Mouse (Mus musculus): Measurements from ENCODE around the gene Cnr2. TPM values are rescaled to one million over a fixed set of nuclear protein-coding genes. Genes with fewer than 3 reads are reported as not detected.
"Not testable (repeated sequence)": the region's sequence is repeated elsewhere in the genome, so short reads cannot be mapped to it uniquely, and the experiment has no call there.

The Cnr2 gene
- polyA plus RNA-seq, 1 experiment from 2014 or later: 0.13 TPM

DNA sequence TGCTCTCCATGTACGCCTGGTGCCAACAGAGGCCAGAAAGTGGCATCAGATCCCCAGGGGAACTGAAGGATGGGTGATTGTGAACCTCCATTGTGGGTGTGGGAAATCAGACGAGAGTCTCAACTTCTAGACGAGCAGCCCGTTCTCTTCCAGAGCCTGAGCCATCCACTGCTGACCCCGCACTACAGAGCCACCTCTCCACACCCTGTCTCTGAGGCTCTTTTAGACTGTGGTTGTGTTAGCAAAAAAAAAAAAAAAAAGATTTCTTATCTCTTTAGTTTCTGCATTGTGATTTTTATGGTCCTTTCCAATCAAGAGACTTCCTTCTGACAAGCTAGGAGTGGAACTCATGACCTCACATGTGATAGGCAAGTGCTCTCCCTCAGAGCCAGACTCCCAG lies 34.2 kb downstream of the Cnr2 start:
- ATAC-seq (replicated peaks; ENCODE audit: low FRiP score): no peak
- 95% methylated on average over 5 of the region's 5 CpGs for WGBS
- Histone ChIP-seq H3K4me2 (ENCODE audit: low read depth, low read length, severe bottlenecking) (no peak overlapping the region), H3K9ac (ENCODE audit: low read length) (no peak overlapping the region), H3K36me3 (ENCODE audit: control insufficient read depth, insufficient read depth, low read length) (no peaks in the 10 kb centered on the region), H3K27ac (ENCODE audit: low read depth, low read length) (no peak overlapping the region), H3K4me3 (ENCODE audit: low read depth, low read length) (no peak overlapping the region), H3K9me3 (ENCODE audit: control insufficient read depth, low read length) (no peaks in the 10 kb centered on the region), H3K4me1 (replicated peaks; ENCODE audit: control insufficient read depth, insufficient read depth, low read length) (no peaks in the 10 kb centered on the region), H3K27me3 (ENCODE audit: control insufficient read depth, insufficient read depth, low read length) (no peaks in the 10 kb centered on the region)
- no peak for DNase-seq (ENCODE audit: low spot score)

DNA sequence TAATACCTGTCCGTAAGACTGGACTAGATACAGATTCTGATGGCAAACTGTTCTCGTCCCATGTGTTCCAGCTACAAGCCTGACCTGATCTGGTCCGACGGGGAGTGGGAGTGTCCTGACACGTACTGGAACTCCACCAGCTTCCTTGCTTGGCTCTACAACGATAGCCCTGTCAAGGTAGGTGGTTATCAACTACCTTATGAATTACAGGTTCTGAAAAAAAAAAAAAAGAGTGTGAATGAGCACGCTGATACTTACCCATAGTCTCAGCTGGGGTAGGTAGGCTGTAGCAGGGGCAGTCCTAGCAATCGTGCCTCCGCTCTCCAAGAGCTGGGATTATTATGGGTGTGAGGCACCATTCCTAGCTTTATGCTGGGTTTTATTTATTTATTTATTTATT lies 34.6 kb downstream of the Cnr2 start:
- Histone ChIP-seq H3K4me1 (replicated peaks; ENCODE audit: control insufficient read depth, insufficient read depth, low read length) (no peaks in the 10 kb centered on the region), H3K27me3 (ENCODE audit: control insufficient read depth, insufficient read depth, low read length) (no peaks in the 10 kb centered on the region), H3K4me2 (ENCODE audit: low read depth, low read length, severe bottlenecking) (no peak overlapping the region), H3K4me3 (ENCODE audit: low read depth, low read length) (no peak overlapping the region), H3K9me3 (ENCODE audit: control insufficient read depth, low read length) (no peaks in the 10 kb centered on the region), H3K9ac (ENCODE audit: low read length) (no peak overlapping the region), H3K36me3 (ENCODE audit: control insufficient read depth, insufficient read depth, low read length) (no peaks in the 10 kb centered on the region), H3K27ac (ENCODE audit: low read depth, low read length) (no peak overlapping the region)
- WGBS: 94% methylated on average over 9 of the region's 9 CpGs
- ATAC-seq (replicated peaks; ENCODE audit: low FRiP score) (no peak), DNase-seq (ENCODE audit: low spot score) (no peak)

DNA sequence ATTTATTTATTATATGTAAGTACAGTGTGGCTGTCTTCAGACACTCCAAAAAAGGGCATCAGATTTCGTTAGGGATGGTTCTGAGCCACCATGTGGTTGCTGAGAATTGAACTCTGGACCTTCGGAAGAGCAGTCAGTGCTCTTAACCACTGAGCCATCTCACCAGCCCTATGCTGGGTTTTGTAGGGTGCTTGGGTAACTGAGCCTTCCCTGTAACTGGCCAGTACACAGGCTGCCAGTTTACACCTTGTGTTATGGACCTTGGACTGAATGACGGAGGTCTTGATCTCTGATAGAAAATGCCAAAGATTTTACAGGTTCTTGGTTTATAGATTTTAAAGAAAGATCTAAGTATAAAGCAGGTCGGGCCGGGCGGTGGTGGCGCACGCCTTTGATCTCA lies 35.0 kb downstream of the Cnr2 start:
- no peaks in the 10 kb centered on the region for H3K36me3 ChIP-seq (ENCODE audit: control insufficient read depth, insufficient read depth, low read length)

DNA sequence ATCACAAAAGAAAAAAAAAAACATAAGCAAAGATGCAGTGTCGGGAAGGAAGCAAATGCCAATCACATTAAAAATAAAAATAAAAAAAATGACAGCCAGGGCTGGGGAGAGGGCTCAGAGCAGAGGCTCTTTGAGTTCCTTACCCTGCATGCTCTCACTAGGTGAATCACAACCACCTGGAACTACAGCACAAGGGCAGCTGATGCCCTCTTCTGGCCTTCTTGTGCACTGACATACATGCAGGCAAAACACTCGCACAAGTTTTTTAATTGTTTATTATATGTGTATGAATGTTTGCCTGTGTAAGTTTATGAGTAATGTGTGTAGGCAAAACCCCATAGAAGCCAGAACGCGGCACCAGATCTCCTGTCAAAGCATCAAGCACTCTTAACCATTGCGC lies 36.6 kb downstream of the Cnr2 start:
- WGBS: 65% methylated on average over 5 of the region's 5 CpGs
- Histone ChIP-seq H3K4me3 (ENCODE audit: low read depth, low read length) (no peak overlapping the region), H3K9me3 (ENCODE audit: control insufficient read depth, low read length) (no peaks in the 10 kb centered on the region), H3K4me2 (ENCODE audit: low read depth, low read length, severe bottlenecking) (no peak overlapping the region), H3K4me1 (replicated peaks; ENCODE audit: control insufficient read depth, insufficient read depth, low read length) (0 out of 2 replicates have a peak, but pooled peaks cover 2% of the 10 kb centered on the region), H3K36me3 (ENCODE audit: control insufficient read depth, insufficient read depth, low read length) (no peaks in the 10 kb centered on the region), H3K9ac (ENCODE audit: low read length) (no peak overlapping the region), H3K27ac (ENCODE audit: low read depth, low read length) (no peak overlapping the region), H3K27me3 (ENCODE audit: control insufficient read depth, insufficient read depth, low read length) (no peaks in the 10 kb centered on the region)
- no peak for ATAC-seq (replicated peaks; ENCODE audit: low FRiP score)
- no peak for DNase-seq (ENCODE audit: low spot score)

More for the DNA sequence above, 35.0 kb downstream of the Cnr2 start:
- H3K27ac ChIP-seq (ENCODE audit: low read depth, low read length): no peak overlapping the region
- H3K4me1 ChIP-seq (replicated peaks; ENCODE audit: control insufficient read depth, insufficient read depth, low read length): no peaks in the 10 kb centered on the region
- H3K9ac ChIP-seq (ENCODE audit: low read length): no peak overlapping the region
- ATAC-seq (replicated peaks; ENCODE audit: low FRiP score): no peak
- DNase-seq (ENCODE audit: low spot score): no peak
- no peak overlapping the region for H3K4me2 ChIP-seq (ENCODE audit: low read depth, low read length, severe bottlenecking)
- H3K27me3 ChIP-seq (ENCODE audit: control insufficient read depth, insufficient read depth, low read length): no peaks in the 10 kb centered on the region
- no peak overlapping the region for H3K4me3 ChIP-seq (ENCODE audit: low read depth, low read length)
- WGBS: 94% methylated on average over 8 of the region's 8 CpGs
- no peaks in the 10 kb centered on the region for H3K9me3 ChIP-seq (ENCODE audit: control insufficient read depth, low read length)

DNA sequence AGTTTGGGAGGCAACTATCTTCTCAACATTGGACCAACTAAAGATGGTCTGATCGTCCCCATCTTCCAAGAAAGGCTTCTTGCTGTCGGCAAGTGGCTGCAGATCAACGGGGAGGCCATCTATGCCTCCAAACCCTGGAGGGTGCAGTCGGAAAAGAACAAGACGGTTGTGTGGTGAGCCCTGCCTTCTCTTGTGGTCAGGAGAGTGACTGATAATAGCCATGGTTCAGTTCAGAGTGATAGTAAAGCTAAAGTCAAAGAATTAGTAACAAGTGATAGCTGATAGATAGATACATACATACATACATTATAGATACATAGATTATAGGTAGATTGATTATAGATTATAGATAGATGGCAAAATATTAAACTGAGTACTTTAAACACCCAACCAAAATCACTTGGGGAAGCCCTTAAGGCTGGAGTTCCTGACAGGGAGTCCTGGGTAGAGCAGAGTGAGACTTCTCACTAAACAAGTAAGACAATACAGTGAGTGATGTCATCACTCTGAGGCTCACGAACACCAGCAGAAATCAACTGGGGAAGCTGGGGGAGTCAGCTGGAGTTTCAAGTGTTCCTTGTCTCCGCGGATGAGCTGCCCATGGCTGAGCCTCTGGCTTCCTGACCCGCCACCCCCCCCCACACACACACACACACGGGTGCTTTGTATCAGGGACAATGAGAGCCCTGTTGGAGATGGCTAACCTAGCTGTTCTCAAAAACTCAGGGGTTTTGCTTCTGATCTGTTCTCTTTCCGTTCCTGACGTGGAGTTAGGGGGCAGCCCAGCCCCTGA lies 39.7 kb downstream of the Cnr2 start:
- no peak for ATAC-seq (replicated peaks; ENCODE audit: low FRiP score)
- DNase-seq (ENCODE audit: low spot score): no peak
- Histone ChIP-seq H3K27ac (ENCODE audit: low read depth, low read length) (no peak overlapping the region), H3K4me3 (ENCODE audit: low read depth, low read length) (no peak overlapping the region), H3K4me2 (ENCODE audit: low read depth, low read length, severe bottlenecking) (no peak overlapping the region), H3K4me1 (replicated peaks; ENCODE audit: control insufficient read depth, insufficient read depth, low read length) (0 out of 2 replicates have a peak, but pooled peaks cover 2% of the 10 kb centered on the region), H3K36me3 (ENCODE audit: control insufficient read depth, insufficient read depth, low read length) (no peaks in the 10 kb centered on the region; the same call in 1 of the 2 replicates), H3K9ac (ENCODE audit: low read length) (no peak overlapping the region), H3K9me3 (ENCODE audit: control insufficient read depth, low read length) (no peaks in the 10 kb centered on the region), H3K27me3 (ENCODE audit: control insufficient read depth, insufficient read depth, low read length) (no peaks in the 10 kb centered on the region)
- WGBS: 43% methylated on average over 12 of the region's 12 CpGs

DNA sequence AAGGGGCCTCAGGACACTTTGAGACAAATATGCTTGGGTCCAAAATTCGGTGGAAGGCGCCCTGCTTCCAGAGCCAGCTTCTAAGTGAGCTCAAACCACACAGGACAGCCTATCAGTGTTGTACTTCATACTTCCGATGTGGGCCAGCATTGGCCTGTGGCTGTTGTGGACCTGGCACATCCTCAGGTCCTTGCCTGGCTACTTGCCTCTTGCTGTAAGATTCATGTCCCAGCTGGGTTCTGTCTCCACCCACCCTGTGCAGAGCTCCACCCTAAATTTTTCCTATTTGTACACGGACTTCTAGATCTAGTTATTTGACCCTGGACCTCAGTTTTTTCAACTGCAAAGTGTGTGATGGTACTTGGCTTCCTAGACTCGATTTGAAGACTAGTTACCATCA lies 40.3 kb downstream of the Cnr2 start:
- ATAC-seq (replicated peaks; ENCODE audit: low FRiP score): no peak
- Histone ChIP-seq H3K4me3 (ENCODE audit: low read depth, low read length) (no peak overlapping the region), H3K27me3 (ENCODE audit: control insufficient read depth, insufficient read depth, low read length) (no peaks in the 10 kb centered on the region), H3K27ac (ENCODE audit: low read depth, low read length) (no peak overlapping the region), H3K9ac (ENCODE audit: low read length) (no peak overlapping the region), H3K4me2 (ENCODE audit: low read depth, low read length, severe bottlenecking) (no peak overlapping the region), H3K9me3 (ENCODE audit: control insufficient read depth, low read length) (no peaks in the 10 kb centered on the region), H3K4me1 (replicated peaks; ENCODE audit: control insufficient read depth, insufficient read depth, low read length) (0 out of 2 replicates have a peak, but pooled peaks cover 2% of the 10 kb centered on the region), H3K36me3 (ENCODE audit: control insufficient read depth, insufficient read depth, low read length) (no peaks in the 10 kb centered on the region; the same call in 1 of the 2 replicates)
- DNase-seq (ENCODE audit: low spot score): no peak
- 71% methylated on average over 5 of the region's 5 CpGs for WGBS

DNA sequence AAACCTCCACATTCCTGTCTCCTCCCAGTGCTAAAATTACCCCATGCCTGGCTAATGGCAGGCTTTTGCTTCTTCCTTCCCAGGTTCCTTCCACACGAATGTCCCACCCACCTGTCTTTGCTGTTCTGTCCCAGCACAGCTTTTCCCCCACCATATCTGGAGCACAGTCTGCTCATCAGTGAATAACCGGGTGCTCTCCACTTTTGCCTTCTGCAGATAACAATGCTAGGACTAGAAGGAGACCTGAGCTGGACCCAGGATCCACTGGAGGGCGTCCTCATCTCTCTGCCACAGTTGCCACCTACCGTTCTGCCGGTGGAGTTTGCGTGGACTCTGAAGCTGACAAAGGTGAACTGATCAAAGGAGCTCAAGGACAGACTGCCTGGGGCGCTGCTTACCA lies 43.7 kb downstream of the Cnr2 start:
- H3K4me1 ChIP-seq (replicated peaks; ENCODE audit: control insufficient read depth, insufficient read depth, low read length): 0 out of 2 replicates have a peak, but pooled peaks cover 2% of the 10 kb centered on the region
- ATAC-seq (replicated peaks; ENCODE audit: low FRiP score) (no peak), DNase-seq (ENCODE audit: low spot score) (no peak)
- no peaks in the 10 kb centered on the region for H3K9me3 ChIP-seq (ENCODE audit: control insufficient read depth, low read length)
- H3K27me3 ChIP-seq (ENCODE audit: control insufficient read depth, insufficient read depth, low read length): no peaks in the 10 kb centered on the region
- no peak overlapping the region for H3K4me3 ChIP-seq (ENCODE audit: low read depth, low read length)
- WGBS: 87% methylated on average over 7 of the region's 7 CpGs
- H3K27ac ChIP-seq (ENCODE audit: low read depth, low read length): no peak overlapping the region
- no peaks in the 10 kb centered on the region; the same call in 1 of the 2 replicates for H3K36me3 ChIP-seq (ENCODE audit: control insufficient read depth, insufficient read depth, low read length)
- H3K9ac ChIP-seq (ENCODE audit: low read length): no peak overlapping the region
- H3K4me2 ChIP-seq (ENCODE audit: low read depth, low read length, severe bottlenecking): no peak overlapping the region

DNA sequence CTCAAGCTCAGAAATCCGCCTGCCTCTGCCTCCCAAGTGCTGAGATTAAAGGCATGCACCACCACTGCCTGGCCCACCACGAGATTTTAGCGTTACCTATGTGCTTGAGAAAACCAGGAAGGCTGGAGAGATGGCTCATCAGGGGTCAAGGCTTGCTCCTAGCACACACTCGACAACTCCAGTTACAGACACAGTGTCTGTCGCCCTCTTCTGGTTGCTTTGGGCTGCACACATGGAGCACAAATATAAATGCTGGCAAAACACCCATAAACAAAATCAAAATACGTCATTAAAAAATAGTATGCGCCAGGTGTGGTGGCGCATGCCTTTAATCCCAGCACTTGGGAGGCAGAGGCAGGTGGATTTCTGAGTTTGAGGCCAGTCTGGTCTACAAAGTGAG lies 45.8 kb downstream of the Cnr2 start:
- not testable (repeated sequence) for DNase-seq (ENCODE audit: low spot score); H3K4me1 ChIP-seq (replicated peaks; ENCODE audit: control insufficient read depth, insufficient read depth, low read length); H3K9me3 ChIP-seq (ENCODE audit: control insufficient read depth, low read length); ATAC-seq (replicated peaks; ENCODE audit: low FRiP score); H3K27me3 ChIP-seq (ENCODE audit: control insufficient read depth, insufficient read depth, low read length); H3K4me2 ChIP-seq (ENCODE audit: low read depth, low read length, severe bottlenecking); H3K4me3 ChIP-seq (ENCODE audit: low read depth, low read length); H3K36me3 ChIP-seq (ENCODE audit: control insufficient read depth, insufficient read depth, low read length); H3K9ac ChIP-seq (ENCODE audit: low read length); H3K27ac ChIP-seq (ENCODE audit: low read depth, low read length)
- 85% methylated on average over 8 of the region's 8 CpGs for WGBS

DNA sequence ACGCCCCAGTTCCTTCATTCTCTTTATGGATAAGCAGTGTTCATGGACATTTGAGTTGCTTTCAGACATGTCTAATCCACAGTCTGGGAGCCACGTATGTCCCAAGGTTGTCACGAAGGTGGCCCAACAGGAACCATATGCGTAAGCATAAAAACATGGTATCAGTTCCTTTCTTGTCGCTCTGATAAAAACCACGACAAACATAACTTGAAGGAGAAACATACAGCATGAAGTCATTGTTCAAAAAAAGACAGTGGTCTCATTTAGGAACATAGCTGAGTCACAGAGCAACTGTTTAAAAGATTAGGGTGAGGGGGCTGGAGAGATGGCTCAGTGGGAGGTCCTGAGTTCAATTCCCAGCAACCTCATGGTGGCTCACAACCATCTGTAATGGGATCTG lies 47.0 kb downstream of the Cnr2 start:
- Histone ChIP-seq H3K36me3 (ENCODE audit: control insufficient read depth, insufficient read depth, low read length) (no peaks in the 10 kb centered on the region; the same call in 1 of the 2 replicates), H3K9ac (ENCODE audit: low read length) (no peak overlapping the region), H3K4me3 (ENCODE audit: low read depth, low read length) (no peak overlapping the region), H3K27me3 (ENCODE audit: control insufficient read depth, insufficient read depth, low read length) (no peaks in the 10 kb centered on the region), H3K27ac (ENCODE audit: low read depth, low read length) (no peak overlapping the region), H3K4me1 (replicated peaks; ENCODE audit: control insufficient read depth, insufficient read depth, low read length) (0 out of 2 replicates have a peak, but pooled peaks cover 3% of the 10 kb centered on the region), H3K4me2 (ENCODE audit: low read depth, low read length, severe bottlenecking) (no peak overlapping the region), H3K9me3 (ENCODE audit: control insufficient read depth, low read length) (no peaks in the 10 kb centered on the region)
- DNase-seq (ENCODE audit: low spot score): no peak
- 89% methylated on average over 6 of the region's 6 CpGs for WGBS
- ATAC-seq (replicated peaks; ENCODE audit: low FRiP score): no peak
